Mouse (Mus musculus) erythroblast, embryonic 14.5 days (primary cell): Measurements from ENCODE around the gene Aak1. TPM values are rescaled to one million over a fixed set of nuclear protein-coding genes. Genes with fewer than 3 reads are reported as not detected.

ENCODE experiments used
- H3K27me3 ChIP-seq: 2 replicates; pipeline ENCODE4 v1.6.1; 2012; ENCODE audit warnings: inconsistent platforms; ENCODE audit not compliant: control insufficient read depth
- H3K36me3 ChIP-seq: 2 replicates; pipeline ENCODE4 v1.6.1; 2012; ENCODE audit warnings: mild to moderate bottlenecking, inconsistent platforms; ENCODE audit not compliant: control insufficient read depth
- H3K4me1 ChIP-seq: 2 replicates; pipeline ENCODE4 v1.6.1; 2012; ENCODE audit warnings: inconsistent platforms; ENCODE audit not compliant: control insufficient read depth
- H3K4me3 ChIP-seq: replicated peaks from 2 replicates; pipeline ENCODE3; 2012; ENCODE audit warnings: moderate library complexity, mild to moderate bottlenecking, inconsistent platforms
- H3K9me3 ChIP-seq: 2 replicates; pipeline ENCODE4 v1.6.1; 2012; ENCODE audit warnings: low read length, inconsistent platforms, mixed read lengths; ENCODE audit not compliant: control insufficient read depth
- GATA1 ChIP-seq: IDR thresholded peaks from 2 replicates; pipeline ENCODE4 v1.6.1; 2012; ENCODE audit warnings: low read length, inconsistent platforms, mixed read lengths
- TAL1 ChIP-seq: IDR thresholded peaks from 3 replicates; pipeline ENCODE4 v1.6.1; 2012; ENCODE audit warnings: low read length, inconsistent platforms, mixed read lengths
- polyA plus RNA-seq: library from polyadenylated mRNA; stranded (reverse); fragments of >175 nt; gene quantifications from 2 replicates; pipeline ENCODE4 v1.2.3, GENCODE M21; 2012

Aak1 gene
- polyA plus RNA-seq, 1 experiment = 0.71 TPM

DNA sequence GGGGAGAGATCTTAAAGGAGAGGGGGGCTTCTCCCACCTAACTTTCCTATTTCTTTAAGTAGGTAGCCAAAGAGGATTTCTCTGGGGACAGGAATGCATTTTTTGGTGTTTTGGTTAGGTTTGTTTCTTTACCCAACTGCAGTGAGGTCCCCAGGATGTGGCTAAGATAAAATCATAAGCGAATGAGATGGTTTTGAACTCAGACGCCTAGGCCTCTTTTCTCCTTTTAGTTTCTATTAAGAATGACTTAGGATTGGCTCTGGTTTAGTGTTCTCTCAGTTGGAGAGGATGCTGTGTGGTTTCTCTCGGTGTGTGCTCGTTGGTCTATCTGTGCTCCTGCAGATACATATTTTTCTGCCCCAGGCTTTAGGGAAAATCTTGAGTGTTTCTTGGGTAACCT lies 1.3 kb downstream of the Aak1 start:
- Histone ChIP-seq H3K36me3 (peaks cover 29% of the 10 kb centered on the region), H3K27me3 (no peaks in the 10 kb centered on the region), H3K4me1 (peaks cover 52% of the 10 kb centered on the region), H3K9me3 (no peaks in the 10 kb centered on the region), H3K4me3 (peak overlapping the region; percentile 93)
- TF ChIP-seq TAL1 (no peak), GATA1 (no peak)

DNA sequence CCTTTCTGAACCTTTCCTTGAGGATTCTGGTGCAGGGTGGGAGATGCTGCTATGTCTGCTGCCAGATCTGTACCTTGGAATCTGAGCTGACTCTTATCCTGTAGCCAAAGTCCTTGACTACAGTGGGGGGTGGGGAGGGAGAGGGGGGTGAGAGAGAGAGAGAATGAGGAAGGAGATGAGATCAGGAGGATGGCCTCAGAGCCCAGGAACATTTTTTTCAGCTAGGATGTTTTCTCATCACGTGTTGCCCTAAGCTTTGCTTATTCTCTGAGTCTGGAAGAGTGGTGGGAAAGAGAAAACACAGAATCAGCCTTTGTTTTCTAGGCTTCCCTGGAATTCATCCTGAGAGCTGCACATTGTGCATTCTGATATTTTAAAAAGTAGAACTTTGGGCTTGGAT lies 2.2 kb downstream of the Aak1 start:
- Histone ChIP-seq H3K9me3 (no peaks in the 10 kb centered on the region), H3K4me1 (peaks cover 55% of the 10 kb centered on the region), H3K4me3 (peak overlapping the region; percentile 93), H3K36me3 (peaks cover 38% of the 10 kb centered on the region), H3K27me3 (no peaks in the 10 kb centered on the region)
- no peak for TF ChIP-seq GATA1
- TF ChIP-seq TAL1 = no peak

DNA sequence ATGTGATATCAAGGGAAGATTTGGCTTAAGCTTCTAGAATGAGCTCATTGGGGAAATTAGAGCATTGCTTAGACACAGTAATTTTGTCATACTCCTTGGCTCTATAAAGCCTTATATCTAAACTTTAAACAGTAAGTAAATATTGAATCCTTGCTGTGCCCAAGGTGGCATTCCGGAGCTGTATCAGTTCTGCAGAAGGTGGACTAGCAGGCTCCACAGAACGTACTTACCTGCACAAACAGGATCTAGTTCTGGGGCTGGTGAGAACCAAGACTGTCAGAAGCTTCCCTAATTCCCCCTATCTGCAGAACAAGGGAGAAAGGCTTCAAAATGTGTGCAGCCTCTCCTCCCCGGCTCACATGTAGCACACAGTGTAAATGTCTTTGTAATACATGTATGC lies 4.6 kb downstream of the Aak1 start:
- TF ChIP-seq GATA1 = no peak
- TF ChIP-seq TAL1 = no peak
- peaks cover 54% of the 10 kb centered on the region for H3K36me3 ChIP-seq
- H3K27me3 ChIP-seq = no peaks in the 10 kb centered on the region
- no peak overlapping the region for H3K4me3 ChIP-seq
- H3K4me1 ChIP-seq = peaks cover 58% of the 10 kb centered on the region
- no peaks in the 10 kb centered on the region for H3K9me3 ChIP-seq

DNA sequence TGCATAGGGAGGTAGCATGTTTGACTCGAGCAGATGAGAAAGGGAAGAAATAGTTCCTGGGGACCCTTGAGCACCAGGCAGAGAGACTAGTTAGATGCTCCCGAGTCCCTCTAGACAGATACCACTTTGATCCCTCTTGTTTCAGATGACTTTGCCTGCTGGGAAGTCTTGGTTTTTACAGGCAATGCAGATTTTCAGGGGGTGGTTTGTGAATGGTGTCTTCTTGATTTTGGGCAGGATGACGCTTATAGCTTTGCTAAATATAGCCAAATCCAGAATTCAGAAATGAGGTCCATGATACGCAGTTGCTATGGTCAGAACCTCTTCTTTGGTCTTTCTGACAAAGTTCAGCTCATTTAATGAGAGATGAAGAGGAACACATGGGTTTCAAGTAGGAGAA lies 5.6 kb downstream of the Aak1 start:
- Histone ChIP-seq H3K9me3 (no peaks in the 10 kb centered on the region), H3K4me3 (no peak overlapping the region), H3K27me3 (no peaks in the 10 kb centered on the region), H3K4me1 (peaks cover 58% of the 10 kb centered on the region), H3K36me3 (peaks cover 62% of the 10 kb centered on the region)
- no peak for TF ChIP-seq TAL1

DNA sequence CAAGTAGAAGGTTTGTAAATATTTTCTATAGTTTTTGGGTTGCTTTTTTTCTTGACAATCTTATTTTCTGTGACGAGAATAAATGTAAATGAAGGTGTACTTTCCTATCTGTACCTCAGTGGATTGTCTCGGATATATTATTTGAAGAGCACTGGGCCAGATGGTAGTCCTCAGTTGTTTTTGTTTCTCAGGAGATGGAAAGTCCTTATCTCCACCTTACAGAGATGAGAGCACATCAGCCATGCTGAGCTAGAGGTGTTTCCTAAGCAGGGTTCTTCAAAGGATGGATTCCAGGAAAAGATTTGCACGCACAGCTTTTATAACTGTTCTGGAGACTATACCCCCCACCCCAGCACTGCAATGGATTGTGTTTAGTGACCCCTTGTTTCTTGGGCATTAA lies 9.3 kb downstream of the Aak1 start:
- peaks cover 78% of the 10 kb centered on the region for H3K36me3 ChIP-seq

DNA sequence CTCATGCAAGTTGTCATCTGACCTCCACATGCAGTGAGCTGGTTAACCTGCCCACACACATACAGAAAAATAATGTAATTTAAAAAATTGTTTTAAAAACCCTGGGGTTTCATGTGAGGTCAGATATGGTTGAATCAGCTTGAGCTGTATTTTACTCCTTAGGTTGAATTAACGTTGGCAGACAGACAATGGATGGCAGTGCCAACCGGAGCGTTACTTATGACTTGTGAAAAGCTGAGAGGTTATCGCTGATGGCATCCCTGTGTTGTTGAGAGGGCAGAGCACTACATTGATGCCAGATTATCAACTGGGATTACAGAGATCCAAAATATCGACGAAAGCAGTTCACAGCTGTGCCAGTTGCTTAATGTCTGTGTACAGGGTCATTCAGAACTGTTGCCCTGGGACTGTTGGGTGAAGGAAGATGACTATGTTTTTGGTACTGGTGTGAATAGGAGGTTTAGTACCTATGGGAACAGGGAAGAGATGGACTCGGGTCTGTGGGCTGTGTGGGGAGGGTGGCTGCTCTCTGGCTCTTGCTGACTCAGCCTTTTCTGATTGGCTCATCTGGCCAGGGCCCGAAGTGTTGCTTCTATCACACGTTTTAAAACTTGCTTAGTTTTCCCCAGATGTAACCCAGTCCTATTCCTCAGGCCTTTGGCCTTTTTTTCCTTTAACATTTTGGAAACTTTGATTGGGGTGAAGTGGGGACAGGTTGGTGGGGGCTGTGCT lies 11.6 kb downstream of the Aak1 start:
- H3K36me3 ChIP-seq = peaks cover 59% of the 10 kb centered on the region
- no peak overlapping the region for H3K4me3 ChIP-seq
- TF ChIP-seq TAL1 (no peak), GATA1 (no peak)
- no peaks in the 10 kb centered on the region for H3K9me3 ChIP-seq
- H3K27me3 ChIP-seq = no peaks in the 10 kb centered on the region
- H3K4me1 ChIP-seq = peaks cover 23% of the 10 kb centered on the region

More for the DNA sequence above, 9.3 kb downstream of the Aak1 start:
- TF ChIP-seq TAL1 (no peak), GATA1 (no peak)
- Histone ChIP-seq H3K4me1 (peaks cover 26% of the 10 kb centered on the region), H3K4me3 (no peak overlapping the region), H3K27me3 (no peaks in the 10 kb centered on the region), H3K9me3 (no peaks in the 10 kb centered on the region)

DNA sequence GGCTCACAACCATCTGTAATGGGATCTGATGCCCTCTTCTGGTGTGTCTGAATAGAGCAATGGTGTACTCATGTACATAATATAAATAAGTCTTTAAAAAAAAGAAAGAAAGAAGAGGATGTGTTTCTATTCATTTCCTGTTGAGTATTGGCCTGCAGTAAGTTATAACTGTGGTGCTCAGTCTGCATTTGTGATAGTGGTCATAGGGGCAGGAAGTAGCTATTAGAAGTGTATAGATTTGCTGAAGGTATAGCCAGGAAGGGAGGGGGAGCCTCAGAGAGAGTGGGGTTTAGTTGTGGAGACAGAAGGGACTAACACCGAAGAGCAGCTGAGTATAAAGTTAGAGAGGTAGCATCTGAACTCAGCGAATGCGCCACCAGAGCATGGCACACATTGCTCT lies 15.0 kb downstream of the Aak1 start:
- Histone ChIP-seq H3K4me3 (no peak overlapping the region), H3K4me1 (peaks cover 5% of the 10 kb centered on the region), H3K36me3 (peaks cover 41% of the 10 kb centered on the region), H3K27me3 (no peaks in the 10 kb centered on the region), H3K9me3 (no peaks in the 10 kb centered on the region)
- TF ChIP-seq TAL1 (no peak), GATA1 (no peak)

DNA sequence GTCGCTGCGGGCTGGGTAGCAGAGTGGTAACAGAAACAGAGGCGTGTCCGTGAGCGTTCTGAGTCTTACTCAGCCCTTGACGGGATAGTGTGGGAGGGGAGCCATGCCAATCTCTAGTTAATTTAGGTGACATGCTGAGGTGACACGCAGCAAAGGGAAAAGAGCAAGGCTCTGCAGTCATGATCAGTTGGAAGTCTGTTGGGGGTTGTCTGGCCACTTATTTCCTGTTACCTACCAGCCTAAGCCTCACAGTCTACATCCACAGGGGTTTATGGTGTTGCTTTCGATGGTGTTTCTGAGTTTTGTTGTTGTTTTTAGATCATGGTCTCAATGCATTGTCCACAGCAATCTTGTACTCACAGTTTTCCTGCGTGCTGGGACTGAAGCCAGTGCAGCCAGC lies 21.0 kb downstream of the Aak1 start:
- no peaks in the 10 kb centered on the region for H3K27me3 ChIP-seq
- H3K4me1 ChIP-seq = peaks cover 21% of the 10 kb centered on the region
- TF ChIP-seq TAL1 = no peak
- no peak for TF ChIP-seq GATA1
- H3K36me3 ChIP-seq = peaks cover 16% of the 10 kb centered on the region
- no peak overlapping the region for H3K4me3 ChIP-seq
- H3K9me3 ChIP-seq = no peaks in the 10 kb centered on the region

DNA sequence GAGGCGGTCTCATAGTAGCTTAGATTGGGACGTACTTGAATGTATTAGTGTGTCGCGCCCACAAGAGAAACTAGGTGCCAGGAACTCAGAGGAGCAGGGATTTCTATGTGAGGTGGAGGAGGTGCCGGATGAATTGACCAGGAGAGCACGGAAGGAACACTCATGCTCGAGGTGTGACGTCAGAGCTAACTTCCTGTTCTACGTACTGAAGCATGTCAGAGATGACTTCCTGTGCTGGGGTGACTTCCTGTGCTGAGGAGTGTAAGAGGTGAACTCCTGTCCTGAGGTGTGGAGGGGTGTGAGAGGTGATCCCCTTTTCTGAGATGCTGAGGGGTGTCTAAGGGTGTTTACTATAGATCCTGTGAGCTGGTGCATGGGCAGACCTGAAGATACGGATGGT lies 22.5 kb downstream of the Aak1 start:
- Histone ChIP-seq H3K4me1 (peaks cover 18% of the 10 kb centered on the region), H3K4me3 (no peak overlapping the region), H3K36me3 (peaks cover 11% of the 10 kb centered on the region), H3K27me3 (no peaks in the 10 kb centered on the region), H3K9me3 (no peaks in the 10 kb centered on the region)
- TF ChIP-seq TAL1 (no peak), GATA1 (no peak)
